Mouse (Mus musculus) midbrain, embryonic 13.5 days (tissue): ENCODE results near the gene Nek4. TPM values are rescaled to one million over a fixed set of nuclear protein-coding genes. Genes with fewer than 3 reads are reported as not detected.

Experiments used
- ATAC-seq: fragments of 200-750 bp; cut with Nextera tagmentation; 2 replicates; pipeline ENCODE4 v1.8.0; 2017; ENCODE audit warnings: mild to moderate bottlenecking, moderate TSS enrichment, moderate library complexity
- H3K27ac ChIP-seq: fragments of 300-500 bp; sonication (generic); 2 replicates; pipeline ENCODE4 v1.5.1; 2015; ENCODE audit warnings: inconsistent platforms, mild to moderate bottlenecking, moderate library complexity
- H3K27me3 ChIP-seq: fragments of 300-500 bp; sonication (generic); 2 replicates; pipeline ENCODE4 v1.6.1; 2015; ENCODE audit warnings: mild to moderate bottlenecking, inconsistent platforms
- H3K36me3 ChIP-seq: fragments of 300-500 bp; sonication (generic); 2 replicates; pipeline ENCODE4 v1.6.1; 2015; ENCODE audit warnings: mild to moderate bottlenecking, inconsistent platforms
- H3K4me1 ChIP-seq: fragments of 300-500 bp; sonication (generic); replicated peaks from 2 replicates; pipeline ENCODE4 v1.6.1; 2015; ENCODE audit warnings: inconsistent platforms
- H3K4me2 ChIP-seq: fragments of 300-500 bp; sonication (generic); replicated peaks from 2 replicates; pipeline ENCODE4 v1.6.1; 2015; ENCODE audit warnings: moderate library complexity, mild to moderate bottlenecking, inconsistent platforms
- H3K4me3 ChIP-seq: fragments of 300-500 bp; sonication (generic); replicated peaks from 2 replicates; pipeline ENCODE4 v1.5.1; 2015; ENCODE audit warnings: mild to moderate bottlenecking, inconsistent platforms
- H3K9ac ChIP-seq: fragments of 300-500 bp; sonication (generic); replicated peaks from 2 replicates; pipeline ENCODE4 v1.6.1; 2015; ENCODE audit warnings: mild to moderate bottlenecking, inconsistent platforms
- H3K9me3 ChIP-seq: fragments of 300-500 bp; sonication (generic); 2 replicates; pipeline ENCODE4 v1.6.1; 2016; ENCODE audit warnings: mild to moderate bottlenecking, inconsistent platforms
- WGBS: fragments of 180-500 bp; shearing (Covaris S2); methylation state at CpG from one replicate; pipeline ENCODE4 v1.1.7; 2015; 5-methylcytosine and 5-hydroxymethylcytosine counted together
- polyA plus RNA-seq: library from polyadenylated mRNA; unstranded; fragments of >200 nt; fragmentation: Nextera tagmentation; extraction: Ambion mirVana; gene quantifications from 2 replicates; pipeline ENCODE4 v1.2.1, GENCODE M21; 2015

The Nek4 gene
- polyA plus RNA-seq, 1 experiment from 2014 or later = 20.0 TPM

- Histone ChIP-seq H3K36me3 (no peaks in the 10 kb centered on the region), H3K27ac (no peak overlapping the region), H3K4me1 (0 out of 2 replicates have a peak, but pooled peaks cover 3% of the 10 kb centered on the region), H3K4me3 (no peak overlapping the region), H3K4me2 (no peak overlapping the region), H3K9ac (no peak overlapping the region), H3K9me3 (no peaks in the 10 kb centered on the region), H3K27me3 (no peaks in the 10 kb centered on the region)
- WGBS = 93% methylated on average over 3 of the region's 3 CpGs
- no peak for ATAC-seq
These were observed 25.7 kb upstream of the Nek4 start for GRCm38 (mm10) chr14:30925492-30925891.

DNA sequence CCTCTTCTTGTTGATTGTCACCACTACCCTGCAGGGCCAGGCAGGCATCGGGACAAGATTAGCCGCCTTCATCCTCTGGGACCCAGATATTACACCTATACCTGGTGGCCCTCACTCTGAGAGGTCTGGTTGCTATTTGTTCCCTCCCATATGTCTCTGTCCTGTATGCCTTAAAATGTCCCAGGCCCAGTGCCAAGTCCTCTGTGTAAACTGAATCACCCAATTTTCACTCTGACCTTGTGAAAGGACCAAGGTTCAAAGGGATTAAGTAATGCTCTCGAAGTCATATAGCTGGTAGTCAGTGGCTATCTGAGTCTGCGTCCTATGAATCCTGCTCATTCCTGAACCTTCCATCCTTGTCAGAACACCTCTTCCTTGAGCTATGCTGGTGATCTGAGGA lies 20.8 kb upstream of the Nek4 start:
- Histone ChIP-seq H3K4me3 (no peak overlapping the region), H3K9ac (no peak overlapping the region), H3K9me3 (no peaks in the 10 kb centered on the region), H3K4me2 (no peak overlapping the region), H3K4me1 (no peaks in the 10 kb centered on the region), H3K27me3 (no peaks in the 10 kb centered on the region), H3K36me3 (no peaks in the 10 kb centered on the region), H3K27ac (no peak overlapping the region)
- WGBS = 88% methylated on average over 4 of the region's 4 CpGs
- no peak for ATAC-seq

DNA sequence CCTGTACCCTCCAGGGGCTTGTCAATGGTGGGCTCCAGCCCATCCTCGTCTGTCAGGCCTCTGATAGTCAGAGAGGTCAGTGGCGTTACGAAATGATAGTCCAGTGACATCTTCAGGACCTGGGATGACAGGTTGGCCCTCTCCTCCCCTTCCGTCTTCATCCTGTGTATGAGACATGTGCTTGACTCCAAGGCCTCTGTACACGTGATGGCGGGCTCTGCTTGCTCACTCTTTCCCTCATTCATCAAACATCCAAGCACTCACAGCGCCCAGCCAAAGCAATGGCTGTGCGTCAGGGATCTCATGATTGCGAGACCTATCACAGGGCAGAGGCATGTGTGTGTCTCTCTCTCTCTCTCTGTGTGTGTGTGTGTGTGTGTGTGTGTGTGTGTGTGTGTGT lies 17.8 kb upstream of the Nek4 start:
- Histone ChIP-seq H3K4me1 (no peaks in the 10 kb centered on the region), H3K27ac (no peak overlapping the region), H3K9ac (no peak overlapping the region), H3K27me3 (no peaks in the 10 kb centered on the region), H3K4me3 (no peak overlapping the region), H3K36me3 (no peaks in the 10 kb centered on the region), H3K4me2 (no peak overlapping the region), H3K9me3 (no peaks in the 10 kb centered on the region)
- 92% methylated on average over 9 of the region's 9 CpGs for WGBS
- no peak for ATAC-seq

DNA sequence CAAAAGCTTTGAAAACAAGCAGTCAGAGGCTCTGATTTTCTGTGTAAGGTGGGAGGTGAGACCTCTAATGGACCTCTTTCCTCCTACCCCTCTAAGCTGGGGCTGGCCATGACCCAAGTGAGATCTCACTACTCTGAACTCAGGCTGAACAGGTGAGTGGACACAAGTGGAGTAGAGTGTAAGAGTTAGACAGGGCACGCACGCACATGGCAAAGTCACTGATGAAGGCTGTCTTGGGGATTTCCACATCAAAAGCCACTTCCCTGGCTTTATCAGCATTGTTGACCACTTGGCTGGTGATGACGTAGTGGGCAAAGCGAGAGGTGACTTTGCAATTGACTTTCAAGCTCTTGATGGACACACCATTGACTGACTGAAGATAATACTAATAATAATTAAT lies 8.9 kb upstream of the Nek4 start:
- no peaks in the 10 kb centered on the region for H3K27me3 ChIP-seq
- no peaks in the 10 kb centered on the region for H3K36me3 ChIP-seq
- 94% methylated on average over 4 of the region's 4 CpGs for WGBS
- H3K4me2 ChIP-seq = no peak overlapping the region
- H3K4me3 ChIP-seq = no peak overlapping the region
- no peak overlapping the region for H3K9ac ChIP-seq
- H3K27ac ChIP-seq = no peak overlapping the region
- ATAC-seq = no peak
- H3K4me1 ChIP-seq = no peaks in the 10 kb centered on the region
- no peaks in the 10 kb centered on the region for H3K9me3 ChIP-seq

DNA sequence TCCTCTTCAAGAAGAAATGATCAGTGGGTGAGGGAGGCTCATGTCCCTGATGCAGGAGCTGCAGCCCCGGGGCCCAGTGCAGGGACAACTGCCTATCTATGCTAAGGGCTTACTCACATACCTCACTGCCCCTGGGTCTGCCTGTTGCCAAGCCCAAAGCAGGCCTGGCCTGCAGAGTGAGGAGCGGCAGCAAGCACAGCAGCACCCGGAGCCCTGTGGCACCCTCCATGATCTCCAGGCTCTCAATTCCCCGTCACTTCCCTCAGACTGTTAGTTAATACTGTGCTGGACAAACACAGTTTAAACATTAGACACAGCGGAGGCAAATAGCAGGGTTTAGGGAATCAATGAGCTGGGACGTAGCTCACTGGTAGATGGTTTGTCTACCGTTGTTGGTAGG lies 8.1 kb upstream of the Nek4 start, which contains the start of gene Itih1:
Itih1 (minus strand) TSS at position 252 of the 400 bp plus-strand sequence.
- no peak within 1 kb of the TSS for H3K4me3 ChIP-seq
- H3K36me3 ChIP-seq = no peaks in the 10 kb centered on the region
- no peaks in the 10 kb centered on the region for H3K9me3 ChIP-seq
- no peak within 1 kb of the TSS for H3K9ac ChIP-seq
- H3K4me2 ChIP-seq = no peak within 1 kb of the TSS
- ATAC-seq = no peak
- no peaks in the 10 kb centered on the region for H3K27me3 ChIP-seq
- H3K27ac ChIP-seq = no peak within 1 kb of the TSS
- WGBS = 90% methylated on average over 7 of the region's 7 CpGs
- no peaks in the 10 kb centered on the region for H3K4me1 ChIP-seq

- Histone ChIP-seq H3K4me3 (no peak overlapping the region), H3K4me2 (no peak overlapping the region), H3K36me3 (no peaks in the 10 kb centered on the region), H3K9me3 (no peaks in the 10 kb centered on the region), H3K27ac (no peak overlapping the region), H3K27me3 (no peaks in the 10 kb centered on the region), H3K4me1 (no peaks in the 10 kb centered on the region), H3K9ac (no peak overlapping the region)
- ATAC-seq = no peak
- WGBS = 68% methylated on average over 11 of the region's 11 CpGs
These were observed 7.1 kb upstream of the Nek4 start for GRCm38 (mm10) chr14:30943860-30944674.

DNA sequence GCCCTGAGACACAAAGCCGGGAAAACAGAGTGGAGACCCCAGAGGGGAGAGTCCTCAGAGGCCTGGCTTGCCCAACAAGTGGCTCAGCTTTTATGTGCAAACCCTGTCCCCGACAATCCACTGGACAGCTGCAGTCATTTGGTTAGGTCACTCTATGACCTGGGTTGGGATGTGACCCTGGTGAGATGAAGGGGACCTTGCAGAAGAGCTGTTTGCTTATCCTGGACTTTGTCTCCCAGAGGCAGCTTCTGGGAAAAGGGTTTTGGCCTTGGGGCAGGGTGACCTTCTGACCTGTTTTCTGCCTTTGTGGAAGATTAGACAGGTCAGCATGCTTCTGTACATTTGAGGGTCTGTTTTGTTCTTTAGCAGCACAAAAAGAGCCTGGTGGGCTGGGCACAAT lies 6.4 kb upstream of the Nek4 start:
- no peak overlapping the region for H3K9ac ChIP-seq
- H3K4me1 ChIP-seq = no peaks in the 10 kb centered on the region
- no peak for ATAC-seq
- no peaks in the 10 kb centered on the region for H3K9me3 ChIP-seq
- no peak overlapping the region for H3K4me3 ChIP-seq
- no peaks in the 10 kb centered on the region for H3K27me3 ChIP-seq
- no peak overlapping the region for H3K4me2 ChIP-seq
- no peaks in the 10 kb centered on the region for H3K36me3 ChIP-seq
- no peak overlapping the region for H3K27ac ChIP-seq
- WGBS = 78% methylated on average over 2 of the region's 2 CpGs

GRCm38 (mm10) chr14:30949986-30950385 lies 1.2 kb upstream of the Nek4 start:
- H3K27ac ChIP-seq = no peak overlapping the region
- no peaks in the 10 kb centered on the region for H3K27me3 ChIP-seq
- WGBS = 97% methylated on average over 10 of the region's 10 CpGs
- ATAC-seq = no peak
- no peak overlapping the region for H3K4me2 ChIP-seq
- no peaks in the 10 kb centered on the region for H3K9me3 ChIP-seq
- peaks cover 12% of the 10 kb centered on the region for H3K4me1 ChIP-seq
- peaks cover 9% of the 10 kb centered on the region for H3K36me3 ChIP-seq
- no peak overlapping the region for H3K9ac ChIP-seq
- no peak overlapping the region for H3K4me3 ChIP-seq

DNA sequence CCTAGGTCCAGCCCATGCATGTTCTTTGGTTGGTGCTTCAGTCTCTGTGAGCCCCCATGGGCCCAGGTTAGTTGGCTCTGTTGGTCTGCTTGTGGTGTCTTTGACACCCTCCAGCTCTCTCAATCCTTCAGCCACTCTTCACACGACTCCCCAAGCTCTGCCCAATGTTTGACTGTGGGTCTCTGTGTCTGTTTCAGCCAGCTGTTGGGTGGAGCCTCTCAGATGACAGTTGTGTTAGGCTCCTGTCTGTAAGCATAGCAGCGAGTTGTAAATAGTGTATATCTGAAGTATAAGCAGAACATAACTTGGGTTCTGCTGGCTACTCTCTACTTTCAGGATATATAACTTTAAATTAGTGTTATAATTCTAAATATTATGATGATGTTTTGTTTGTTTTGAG lies 7.3 kb downstream of the Nek4 start:
- Histone ChIP-seq H3K9me3 (no peaks in the 10 kb centered on the region), H3K27ac (no peak overlapping the region), H3K4me2 (no peak overlapping the region), H3K36me3 (peaks cover 46% of the 10 kb centered on the region), H3K27me3 (no peaks in the 10 kb centered on the region), H3K4me1 (no peaks in the 10 kb centered on the region), H3K4me3 (no peak overlapping the region), H3K9ac (no peak overlapping the region)
- 94% methylated on average over 2 of the region's 2 CpGs for WGBS
- ATAC-seq = no peak

- no peak overlapping the region for H3K4me3 ChIP-seq
- no peak for ATAC-seq
- no peaks in the 10 kb centered on the region for H3K27me3 ChIP-seq
- peaks cover 46% of the 10 kb centered on the region for H3K36me3 ChIP-seq
- H3K4me1 ChIP-seq = no peaks in the 10 kb centered on the region
- no peak overlapping the region for H3K4me2 ChIP-seq
- no peak overlapping the region for H3K27ac ChIP-seq
- H3K9me3 ChIP-seq = no peaks in the 10 kb centered on the region
- 95% methylated on average over 4 of the region's 4 CpGs for WGBS
- no peak overlapping the region for H3K9ac ChIP-seq
These were observed 7.9 kb downstream of the Nek4 start for GRCm38 (mm10) chr14:30959031-30959430.

DNA sequence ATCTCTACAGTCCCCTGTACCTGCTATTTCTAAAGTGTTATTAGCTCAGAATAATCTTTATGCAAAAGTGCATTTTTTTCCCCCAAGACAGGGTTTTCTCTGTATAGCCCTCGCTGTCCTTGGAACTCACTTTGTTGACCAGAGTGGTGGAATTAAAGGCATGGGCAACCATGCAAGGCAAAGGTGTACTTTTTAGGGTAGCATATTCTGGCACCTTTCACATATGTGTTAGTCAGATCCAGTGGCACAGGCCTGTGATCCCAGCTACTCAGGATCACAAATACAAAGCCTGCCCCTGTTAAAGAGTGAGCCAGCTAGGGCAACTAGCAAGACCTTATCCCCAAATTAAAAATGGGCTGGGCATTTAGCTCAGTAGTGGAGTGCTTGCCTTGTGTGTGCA lies 9.2 kb downstream of the Nek4 start:
- H3K4me1 ChIP-seq = no peaks in the 10 kb centered on the region
- H3K36me3 ChIP-seq = peaks cover 40% of the 10 kb centered on the region
- no peaks in the 10 kb centered on the region for H3K9me3 ChIP-seq
- ATAC-seq = no peak
- H3K4me3 ChIP-seq = no peak overlapping the region
- H3K4me2 ChIP-seq = no peak overlapping the region
- no peaks in the 10 kb centered on the region for H3K27me3 ChIP-seq
- 94% methylated on average over 1 of the region's 1 CpGs for WGBS
- H3K27ac ChIP-seq = no peak overlapping the region
- no peak overlapping the region for H3K9ac ChIP-seq

DNA sequence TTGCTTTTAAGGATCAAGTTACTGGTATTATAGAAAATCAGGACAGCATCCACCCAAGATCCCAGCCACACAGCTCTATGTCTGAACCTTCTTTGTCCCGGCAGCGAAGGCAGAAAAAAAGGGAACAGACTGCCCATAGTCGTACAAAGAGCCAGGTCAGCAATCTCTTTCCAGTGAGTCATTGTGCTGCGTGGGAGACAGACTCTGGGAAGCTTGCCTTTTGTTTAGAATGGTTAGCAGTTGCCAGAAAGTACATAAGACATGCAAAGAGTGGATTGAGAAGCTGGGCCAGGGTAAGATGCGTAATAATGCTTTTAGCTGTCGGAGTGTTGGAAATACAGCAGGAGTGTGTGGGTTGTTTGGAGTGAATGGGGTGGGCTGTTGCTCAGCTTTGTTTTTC lies 23.0 kb downstream of the Nek4 start:
- H3K27ac ChIP-seq = peak overlapping the region; percentile 30
- 57% methylated on average over 6 of the region's 6 CpGs for WGBS
- no peaks in the 10 kb centered on the region for H3K4me1 ChIP-seq

GRCm38 (mm10) chr14:30976222-30976621 lies 25.0 kb downstream of the Nek4 start:
- no peaks in the 10 kb centered on the region for H3K9me3 ChIP-seq
- ATAC-seq = no peak
- WGBS = 84% methylated on average over 3 of the region's 3 CpGs

More for the DNA sequence above, 23.0 kb downstream of the Nek4 start:
- H3K4me3 ChIP-seq = no peak overlapping the region
- H3K27me3 ChIP-seq = no peaks in the 10 kb centered on the region
- no peaks in the 10 kb centered on the region for H3K9me3 ChIP-seq
- H3K9ac ChIP-seq = no peak overlapping the region
- H3K36me3 ChIP-seq = peaks cover 66% of the 10 kb centered on the region
- H3K4me2 ChIP-seq = no peak overlapping the region
- peak; percentile 34; the same call in 1 of the 2 replicates for ATAC-seq

More at GRCm38 (mm10) chr14:30976222-30976621, 25.0 kb downstream of the Nek4 start:
- H3K4me2 ChIP-seq = no peak overlapping the region
- H3K36me3 ChIP-seq = peaks cover 61% of the 10 kb centered on the region
- H3K27me3 ChIP-seq = no peaks in the 10 kb centered on the region
- no peaks in the 10 kb centered on the region for H3K4me1 ChIP-seq
- H3K27ac ChIP-seq = no peak overlapping the region
- H3K4me3 ChIP-seq = no peak overlapping the region
- no peak overlapping the region for H3K9ac ChIP-seq
